Mouse (Mus musculus) liver, adult 2 months (tissue): Measurements from ENCODE around the gene Tmc4. TPM values are rescaled to one million over a fixed set of nuclear protein-coding genes. Genes with fewer than 3 reads are reported as not detected.
"Not testable (repeated sequence)": the region's sequence is repeated elsewhere in the genome, so short reads cannot be mapped to it uniquely, and the experiment has no call there.

Experiments used
- DNase-seq: peaks from one replicate; pipeline ENCODE4 v3.0.0-alpha.2; 2011; ENCODE audit warnings: low read depth, low spot score; ENCODE audit errors: extremely low read depth
- H3K27ac ChIP-seq: fragments of 200-500 bp; replicated peaks from 2 replicates; pipeline ENCODE4 v1.5.1; 2012; ENCODE audit warnings: low read depth, mild to moderate bottlenecking, control low read depth, inconsistent platforms, low read length; ENCODE audit not compliant: insufficient read depth
- H3K27me3 ChIP-seq: fragments of 200-500 bp; 2 replicates; pipeline ENCODE4 v1.6.1; 2012; ENCODE audit warnings: mild to moderate bottlenecking, moderate library complexity, low read length, inconsistent platforms; ENCODE audit not compliant: control insufficient read depth, insufficient read depth
- H3K36me3 ChIP-seq: fragments of 200-500 bp; 2 replicates; pipeline ENCODE4 v1.6.1; 2012; ENCODE audit warnings: low read length, inconsistent platforms; ENCODE audit not compliant: control insufficient read depth, insufficient read depth
- H3K4me1 ChIP-seq: fragments of 200-500 bp; 2 replicates; pipeline ENCODE4 v1.6.1; 2011; ENCODE audit warnings: low read length; ENCODE audit not compliant: control insufficient read depth, insufficient read depth
- H3K4me3 ChIP-seq: fragments of 200-500 bp; 2 replicates; pipeline ENCODE4 v1.5.1; 2011; ENCODE audit warnings: low read depth, mild to moderate bottlenecking, control low read depth, low read length, moderate library complexity; ENCODE audit not compliant: insufficient read depth
- H3K79me2 ChIP-seq: fragments of 200-500 bp; 2 replicates; pipeline ENCODE4 v1.6.1; 2012; ENCODE audit warnings: inconsistent platforms, mild to moderate bottlenecking, low read length, moderate library complexity; ENCODE audit not compliant: control insufficient read depth, insufficient read depth
- H3K9ac ChIP-seq: fragments of 200-500 bp; 2 replicates; pipeline ENCODE4 v1.6.1; 2012; ENCODE audit warnings: low read depth, mild to moderate bottlenecking, control low read depth, inconsistent platforms, low read length
- CTCF ChIP-seq: fragments of 200-500 bp; IDR thresholded peaks from 2 replicates; pipeline ENCODE4 v1.5.1; 2011; ENCODE audit warnings: low read depth, low read length, control low read depth
- POLR2A ChIP-seq: fragments of 200-500 bp; IDR thresholded peaks from 2 replicates; pipeline ENCODE4 v1.6.1; 2011; ENCODE audit warnings: low read length, control low read depth; ENCODE audit not compliant: insufficient read depth; ENCODE audit errors: extremely low read depth
- whole genome bisulfite sequencing: fragments of 180-500 bp; shearing (Covaris S2); methylation state at CpG from one replicate; pipeline ENCODE4 v1.1.7; 2018; 5-methylcytosine and 5-hydroxymethylcytosine counted together
- polyA plus RNA-seq: library from polyadenylated mRNA; depleted of rRNA; stranded (reverse); fragments of >200 nt; gene quantifications from 2 replicates; pipeline ENCODE4 v1.2.3, GENCODE M21; 2012
- total RNA-seq: library from RNA; depleted of rRNA; stranded (reverse); fragments of >200 nt; gene quantifications from 2 replicates; pipeline ENCODE4 v1.2.3, GENCODE M21; 2014

Tmc4 gene
- total and polyA plus RNA-seq, 2 experiments = 1.8 to 8.2 TPM

DNA sequence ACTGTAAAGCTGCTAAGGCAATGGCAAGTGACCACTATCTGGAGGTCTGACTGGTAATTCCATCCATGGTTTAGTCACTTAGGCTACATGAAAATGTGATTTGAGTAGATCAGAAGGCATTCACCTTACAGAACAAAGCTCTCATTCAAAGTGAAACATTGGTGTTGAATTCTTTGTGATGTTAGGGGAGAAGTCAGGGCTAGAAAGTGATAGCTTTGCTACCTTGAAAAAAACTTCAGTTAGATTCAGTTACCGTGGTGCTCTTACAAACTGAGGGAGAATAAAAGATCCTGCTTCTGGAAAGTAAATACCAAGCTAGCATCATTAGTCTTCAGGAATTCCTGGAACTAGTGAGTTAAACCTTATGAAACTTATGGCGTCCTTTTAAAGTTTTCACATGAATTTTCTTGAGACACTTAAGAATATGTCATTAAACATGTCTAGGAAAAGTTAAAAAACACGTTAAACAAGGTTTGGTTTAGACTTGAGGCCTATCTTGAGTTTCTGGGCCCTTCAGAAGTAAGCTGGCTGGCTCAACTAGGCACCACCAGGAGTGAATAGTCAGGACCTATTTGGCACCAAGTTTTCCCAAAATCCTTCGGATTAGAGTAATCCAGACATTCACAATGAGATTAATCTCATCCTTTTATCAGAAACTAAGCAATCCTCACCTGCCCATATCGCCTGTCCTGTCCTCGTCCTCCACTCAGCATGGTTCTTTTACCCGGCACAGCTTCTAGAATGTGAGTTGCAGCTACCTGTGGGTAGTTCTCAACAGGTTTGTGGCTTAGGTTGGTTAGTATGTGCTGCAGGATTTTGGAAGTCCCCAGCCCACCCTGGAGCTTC is 30.4 kb upstream of the Tmc4 start:
- peaks cover 23% of the 10 kb centered on the region for H3K36me3 ChIP-seq
- no peaks in the 10 kb centered on the region; the same call in 1 of the 2 replicates for H3K79me2 ChIP-seq
- DNase-seq = no peak
- peaks cover 2% of the 10 kb centered on the region; the same call in 1 of the 2 replicates for H3K4me1 ChIP-seq
- H3K4me3 ChIP-seq = no peak overlapping the region
- no peak overlapping the region for H3K27ac ChIP-seq
- no peaks in the 10 kb centered on the region for H3K27me3 ChIP-seq
- H3K9ac ChIP-seq = no peak overlapping the region
- TF ChIP-seq POLR2A = no peak
- no peak for TF ChIP-seq CTCF
- 79% methylated on average over 7 of the region's 7 CpGs for WGBS

DNA sequence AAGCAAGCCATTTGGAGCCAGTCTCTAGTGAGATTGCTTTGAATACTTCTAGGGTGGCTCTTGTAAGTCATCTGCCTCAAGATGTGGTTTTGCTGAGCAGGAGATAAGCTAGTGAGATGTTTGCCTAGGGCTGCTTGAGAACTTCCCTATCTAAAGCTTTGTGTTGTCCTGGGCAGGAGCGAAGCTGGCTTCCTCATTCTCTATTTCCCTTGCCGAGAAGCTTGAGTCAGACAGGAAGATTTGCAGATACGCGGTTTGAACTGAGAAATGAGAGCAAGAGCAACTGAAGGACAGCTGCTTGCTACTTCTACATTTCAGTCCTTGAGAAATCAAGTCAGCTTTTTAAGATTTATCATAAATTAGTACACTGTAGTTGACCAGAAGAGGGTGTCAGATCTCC is 29.7 kb upstream of the Tmc4 start:
- DNase-seq = peak; percentile 59
- Histone ChIP-seq H3K36me3 (peaks cover 23% of the 10 kb centered on the region), H3K4me3 (no peak overlapping the region), H3K27ac (no peak overlapping the region), H3K4me1 (peaks cover 2% of the 10 kb centered on the region; the same call in 1 of the 2 replicates), H3K9ac (no peak overlapping the region), H3K27me3 (no peaks in the 10 kb centered on the region), H3K79me2 (no peaks in the 10 kb centered on the region; the same call in 1 of the 2 replicates)
- TF ChIP-seq POLR2A = no peak
- no peak for TF ChIP-seq CTCF
- WGBS = 73% methylated on average over 4 of the region's 4 CpGs

DNA sequence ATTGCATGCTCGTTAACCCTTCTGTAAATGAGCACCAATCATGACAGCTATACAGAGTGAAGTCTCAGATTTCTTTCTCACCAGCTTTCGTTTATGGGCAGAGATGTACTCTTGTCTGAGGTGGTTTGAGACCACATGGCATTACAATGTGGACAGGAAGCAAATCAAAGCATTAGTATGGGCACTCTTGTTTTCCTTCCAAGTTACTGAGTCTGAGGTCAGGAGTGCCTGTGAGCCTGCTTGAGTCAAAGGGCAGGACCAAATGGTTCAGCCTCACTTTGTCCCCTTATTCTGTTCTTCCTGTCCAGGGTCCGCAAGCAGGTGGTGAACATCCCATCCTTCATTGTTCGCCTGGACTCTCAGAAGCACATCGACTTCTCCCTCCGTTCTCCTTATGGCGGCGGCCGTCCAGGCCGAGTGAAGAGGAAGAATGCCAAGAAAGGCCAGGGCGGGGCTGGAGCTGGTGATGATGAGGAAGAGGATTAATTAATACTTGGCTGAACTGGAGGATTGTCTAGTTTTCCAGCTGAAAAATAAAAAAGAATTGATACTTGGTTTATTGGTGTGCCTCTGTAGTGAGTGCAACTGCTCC is 29.1 kb upstream of the Tmc4 start:
- 70% methylated on average over 11 of the region's 11 CpGs for WGBS
- no peak overlapping the region for H3K4me3 ChIP-seq

DNA sequence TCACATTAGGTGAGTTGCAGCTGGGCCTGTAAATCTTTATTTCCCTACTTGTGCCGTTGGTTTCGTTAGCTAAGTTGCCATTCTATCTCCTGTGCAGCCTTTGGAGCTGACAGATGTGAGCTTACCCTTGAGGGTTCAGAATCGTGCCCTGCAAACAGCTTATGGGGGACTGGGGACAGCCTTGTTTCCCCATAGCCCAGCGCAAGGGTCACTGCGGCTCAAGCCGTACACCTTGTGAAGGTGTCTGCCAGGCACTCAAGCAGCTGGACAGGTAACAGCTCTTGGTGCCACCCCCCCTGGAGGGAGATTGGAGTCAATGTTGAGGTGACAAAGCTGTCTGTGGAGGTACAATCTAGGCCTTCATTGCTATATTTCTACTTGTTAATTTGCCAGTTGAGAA is 28.6 kb upstream of the Tmc4 start:
- 36% methylated on average over 6 of the region's 6 CpGs for WGBS
- no peak for DNase-seq
- no peaks in the 10 kb centered on the region; the same call in 1 of the 2 replicates for H3K79me2 ChIP-seq
- H3K27me3 ChIP-seq = no peaks in the 10 kb centered on the region
- peaks cover 2% of the 10 kb centered on the region; the same call in 1 of the 2 replicates for H3K4me1 ChIP-seq
- H3K27ac ChIP-seq = no peak overlapping the region
- H3K9ac ChIP-seq = peak overlapping the region; percentile 42; the same call in 1 of the 2 replicates
- peaks cover 24% of the 10 kb centered on the region for H3K36me3 ChIP-seq
- no peak for TF ChIP-seq POLR2A
- no peak for TF ChIP-seq CTCF
- no peak overlapping the region for H3K4me3 ChIP-seq

More for the DNA sequence above, 29.1 kb upstream of the Tmc4 start:
- peaks cover 23% of the 10 kb centered on the region for H3K36me3 ChIP-seq
- H3K27me3 ChIP-seq = no peaks in the 10 kb centered on the region
- TF ChIP-seq POLR2A = no peak
- no peak for TF ChIP-seq CTCF
- DNase-seq = no peak
- no peaks in the 10 kb centered on the region; the same call in 1 of the 2 replicates for H3K79me2 ChIP-seq
- H3K27ac ChIP-seq = no peak overlapping the region
- peaks cover 2% of the 10 kb centered on the region; the same call in 1 of the 2 replicates for H3K4me1 ChIP-seq
- no peak overlapping the region for H3K9ac ChIP-seq

DNA sequence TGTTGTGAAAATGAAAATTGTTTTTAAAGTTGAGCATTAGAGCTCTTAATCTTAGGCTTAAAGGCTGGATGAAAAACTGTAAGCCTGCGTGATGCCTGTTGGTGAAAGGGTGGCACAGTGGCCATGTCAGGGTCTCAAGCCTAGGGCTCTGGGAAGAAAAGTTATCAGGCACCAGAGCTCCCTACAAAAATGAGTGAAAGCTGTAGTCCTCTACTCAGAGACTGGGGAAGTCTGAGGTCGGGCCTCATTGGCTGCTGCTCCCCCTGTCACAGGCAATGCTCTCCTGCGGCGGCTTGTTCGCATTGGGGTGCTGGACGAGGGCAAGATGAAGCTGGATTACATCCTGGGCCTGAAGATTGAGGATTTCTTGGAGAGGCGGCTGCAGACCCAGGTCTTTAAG is 28.1 kb upstream of the Tmc4 start:
- not testable (repeated sequence) for DNase-seq, H3K4me1 ChIP-seq, H3K9ac ChIP-seq, H3K79me2 ChIP-seq, H3K27me3 ChIP-seq, H3K4me3 ChIP-seq, H3K27ac ChIP-seq
- H3K36me3 ChIP-seq = peaks cover 25% of the 10 kb centered on the region
- WGBS = 51% methylated on average over 7 of the region's 7 CpGs

DNA sequence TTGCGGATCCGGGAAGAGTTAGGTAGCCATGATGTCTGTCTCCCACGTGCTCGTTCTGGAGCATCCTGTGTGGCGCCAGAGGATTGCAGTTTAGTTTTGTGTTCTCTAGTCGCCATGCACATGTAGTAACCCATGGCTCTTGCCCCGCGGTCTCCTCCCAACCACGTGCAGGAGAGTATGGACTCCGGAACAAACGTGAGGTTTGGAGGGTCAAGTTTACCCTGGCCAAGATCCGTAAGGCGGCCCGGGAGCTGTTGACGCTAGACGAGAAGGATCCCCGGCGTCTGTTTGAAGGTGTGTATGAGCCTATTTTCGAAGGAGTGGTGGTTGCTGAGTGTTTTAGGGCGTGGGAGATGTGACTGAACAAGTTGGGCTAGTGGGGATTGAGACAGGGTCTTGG is 27.1 kb upstream of the Tmc4 start:
- Histone ChIP-seq H3K9ac (peak overlapping the region; percentile 75), H3K4me1 (peaks cover 2% of the 10 kb centered on the region; the same call in 1 of the 2 replicates), H3K36me3 (peaks cover 25% of the 10 kb centered on the region), H3K27me3 (no peaks in the 10 kb centered on the region), H3K4me3 (peak overlapping the region; percentile 62), H3K27ac (peak overlapping the region; percentile 68), H3K79me2 (no peaks in the 10 kb centered on the region; the same call in 1 of the 2 replicates)
- WGBS = under 1% methylated on average over 20 of the region's 20 CpGs
- peak; percentile 73 for DNase-seq
- TF ChIP-seq POLR2A (no peak), CTCF (no peak)
